Mouse (Mus musculus) cerebellum, adult 9-10 months (tissue): ENCODE results near the gene Apopt1.

Experiments
- DNase-seq: peaks from one replicate; pipeline ENCODE4 v3.0.0; 2022

Gene Apopt1

DNA sequence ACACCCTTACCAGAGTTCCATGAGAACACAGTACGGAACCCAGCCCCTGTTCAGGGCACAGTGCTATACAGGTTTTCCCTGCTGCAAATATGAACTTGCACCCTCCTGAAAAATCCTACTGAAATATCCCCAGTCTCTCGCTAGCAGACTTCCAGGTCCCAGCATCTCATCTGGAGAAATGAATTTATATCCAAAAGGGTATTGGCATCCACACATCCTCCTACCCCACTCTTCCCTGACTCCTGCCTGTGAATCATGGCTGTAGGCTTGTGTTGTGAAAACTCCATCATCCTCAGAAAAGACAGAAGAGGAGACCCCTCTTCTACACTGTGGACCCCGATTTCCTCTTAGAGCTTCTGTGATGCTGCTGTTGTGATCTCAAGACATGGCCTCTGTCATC is 37.7 kb downstream of the Apopt1 start:
- DNase-seq = no peak

DNA sequence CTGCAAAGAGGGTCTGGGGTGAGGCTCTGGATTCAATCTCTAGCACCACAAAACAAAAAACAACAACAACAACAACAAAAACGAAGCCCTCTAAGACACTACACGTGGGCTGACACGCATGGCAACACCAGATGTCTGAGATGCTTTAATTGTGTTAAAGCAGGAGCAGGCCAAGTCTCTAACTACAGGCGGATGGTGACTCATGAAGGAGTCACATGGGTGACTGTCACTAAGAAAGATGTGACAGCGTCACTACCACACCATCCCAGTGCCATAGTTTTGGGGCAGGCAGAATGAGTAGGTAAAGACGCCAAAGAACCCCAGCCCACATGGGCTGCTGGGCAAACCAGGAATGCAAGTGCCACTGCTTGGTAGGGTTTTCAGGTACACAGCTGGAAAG is 39.4 kb downstream of the Apopt1 start:
- DNase-seq = no peak

DNA sequence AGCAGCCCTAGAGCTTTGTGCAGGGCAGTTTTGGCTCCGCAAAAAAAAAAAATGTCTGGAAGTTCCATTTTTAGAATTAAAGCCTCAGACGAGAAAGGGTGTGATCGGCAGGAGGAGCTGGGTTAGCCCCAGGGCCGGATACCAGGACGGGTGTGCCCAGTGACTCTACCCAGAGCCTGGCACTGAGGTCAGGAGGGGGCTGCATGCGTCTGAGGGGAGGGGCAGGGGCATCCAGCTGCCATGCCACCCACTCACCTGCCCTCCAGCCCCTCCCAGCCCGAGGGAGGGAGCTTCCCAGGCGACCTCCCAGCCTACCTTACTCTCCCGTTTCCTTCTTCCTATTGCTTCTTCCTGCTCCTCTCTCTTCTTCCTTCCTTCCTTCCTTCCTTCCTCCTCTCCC is 40.3 kb downstream of the Apopt1 start:
- DNase-seq = no peak

DNA sequence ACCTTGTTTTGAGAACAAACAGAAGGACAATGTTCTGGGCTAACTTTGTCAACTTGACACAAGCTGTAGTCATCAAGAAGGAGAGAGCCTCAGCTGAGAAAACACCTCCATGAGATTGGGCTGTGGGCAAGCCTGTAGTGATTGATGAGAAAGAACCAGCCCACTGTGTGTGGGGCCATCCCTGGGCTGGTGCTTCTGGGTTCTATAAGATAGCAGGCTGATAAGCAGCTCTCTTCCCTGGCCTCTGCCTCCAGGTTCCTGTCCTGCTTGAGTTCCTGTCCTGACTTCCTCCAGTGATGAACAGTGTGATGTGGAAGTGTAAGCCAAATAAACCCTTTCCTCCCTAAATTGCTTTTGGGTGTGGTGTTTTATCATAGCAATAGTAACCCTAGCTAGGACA is 41.6 kb downstream of the Apopt1 start:
- no peak for DNase-seq

DNA sequence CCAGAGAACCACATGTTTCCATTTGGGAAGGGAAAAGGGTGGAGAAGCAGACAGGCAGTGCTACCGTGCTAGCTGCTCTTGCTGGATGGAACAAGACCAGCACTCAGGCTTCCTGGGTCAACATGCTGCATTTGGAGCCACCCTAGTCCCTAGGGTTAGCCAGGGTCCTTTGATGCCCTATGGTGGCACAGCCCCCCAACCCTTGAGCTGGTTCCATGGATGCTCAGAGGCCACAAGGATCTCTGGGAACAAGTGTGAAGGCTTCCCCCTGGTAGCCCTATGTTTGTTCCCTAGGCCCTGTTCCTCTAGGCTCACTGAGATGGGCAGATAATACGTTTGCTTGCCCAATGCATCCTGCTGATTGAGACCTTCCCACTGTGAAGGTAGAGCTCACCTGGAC is 42.2 kb downstream of the Apopt1 start:
- no peak for DNase-seq

DNA sequence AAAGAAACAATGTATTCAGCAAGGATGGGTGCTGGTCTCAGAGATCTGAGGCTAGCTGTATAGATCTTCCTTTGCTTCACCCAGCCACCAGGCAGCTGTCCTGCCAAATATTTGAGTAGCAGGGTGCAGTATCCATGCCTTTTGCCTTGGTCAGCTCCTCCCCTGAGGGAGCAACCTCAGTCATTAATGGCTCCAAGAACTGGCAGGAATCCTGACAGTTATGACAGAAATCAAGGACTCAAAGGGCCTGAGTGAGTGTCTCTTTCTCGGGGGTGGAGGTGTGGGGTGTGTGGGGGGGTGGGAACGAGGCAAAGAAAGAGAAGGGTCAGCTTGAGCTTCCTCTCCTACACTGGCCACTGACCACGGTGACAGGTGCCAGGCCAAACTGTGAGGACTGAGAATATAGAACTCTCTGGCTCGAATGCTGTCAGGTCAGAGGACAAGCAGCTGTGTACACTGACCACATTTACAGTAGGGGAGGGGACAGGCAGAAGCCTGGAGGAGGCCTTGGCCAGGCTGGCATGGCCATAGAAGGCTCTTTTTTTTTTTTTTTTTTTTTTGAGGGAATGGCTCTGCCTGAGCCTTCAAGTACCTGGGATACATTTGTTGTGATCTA is 43.1 kb downstream of the Apopt1 start:
- no peak for DNase-seq

DNA sequence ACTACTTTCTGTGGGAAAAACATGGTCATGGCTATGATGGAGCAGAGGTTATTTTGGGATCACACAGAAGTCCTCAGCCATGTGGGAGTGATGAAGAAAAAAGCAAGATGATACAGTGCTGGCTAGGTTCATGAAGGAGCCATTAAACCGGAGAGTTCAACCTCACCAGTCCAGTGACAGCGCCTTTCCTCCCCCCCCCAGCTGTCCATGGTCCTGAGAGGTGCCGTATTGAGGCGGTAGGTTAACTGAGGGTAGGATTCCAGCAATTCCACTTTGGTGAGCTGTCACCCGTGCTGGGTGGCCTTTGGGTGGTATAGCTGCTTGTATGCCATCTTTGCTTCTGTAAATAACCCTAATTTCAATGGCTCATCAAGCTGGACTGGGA is 43.6 kb downstream of the Apopt1 start:
- no peak for DNase-seq

DNA sequence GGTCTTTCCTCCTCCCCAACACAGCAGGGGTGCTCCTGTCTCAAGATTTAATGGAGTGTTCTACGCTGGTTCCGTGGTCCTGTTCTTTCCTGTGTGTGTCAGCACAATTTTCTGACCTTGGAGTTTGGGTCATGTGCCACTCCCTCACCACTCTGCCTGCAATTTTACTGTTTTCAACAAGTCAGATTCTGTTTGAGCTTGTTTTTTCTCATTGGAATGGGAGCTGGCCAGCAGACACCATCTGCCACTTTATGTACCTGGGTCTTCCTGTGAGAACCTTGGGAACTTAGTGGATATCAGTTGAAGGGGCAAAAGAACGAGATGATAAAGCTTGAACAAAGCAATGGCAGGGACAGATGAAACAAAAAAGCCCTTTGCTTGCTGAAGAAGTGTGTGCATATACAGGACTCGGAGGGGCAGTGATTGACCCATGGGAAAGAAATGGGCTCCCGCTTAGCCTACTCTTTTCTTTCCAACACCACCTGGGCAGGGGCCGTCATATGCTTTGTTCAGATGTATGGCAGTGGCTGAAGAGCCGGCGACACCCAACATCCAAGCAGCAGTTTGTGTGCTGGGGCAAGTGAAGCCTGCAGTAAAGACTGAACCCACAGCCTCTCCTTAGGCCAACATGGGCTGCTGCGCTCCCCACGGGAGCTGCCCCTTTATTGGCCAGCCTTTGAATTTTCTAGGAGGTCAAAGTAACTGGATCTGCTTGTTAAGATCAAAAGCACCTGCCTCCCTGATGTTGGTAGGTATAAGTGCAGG is 44.7 kb downstream of the Apopt1 start:
- DNase-seq = peak; percentile 59

DNA sequence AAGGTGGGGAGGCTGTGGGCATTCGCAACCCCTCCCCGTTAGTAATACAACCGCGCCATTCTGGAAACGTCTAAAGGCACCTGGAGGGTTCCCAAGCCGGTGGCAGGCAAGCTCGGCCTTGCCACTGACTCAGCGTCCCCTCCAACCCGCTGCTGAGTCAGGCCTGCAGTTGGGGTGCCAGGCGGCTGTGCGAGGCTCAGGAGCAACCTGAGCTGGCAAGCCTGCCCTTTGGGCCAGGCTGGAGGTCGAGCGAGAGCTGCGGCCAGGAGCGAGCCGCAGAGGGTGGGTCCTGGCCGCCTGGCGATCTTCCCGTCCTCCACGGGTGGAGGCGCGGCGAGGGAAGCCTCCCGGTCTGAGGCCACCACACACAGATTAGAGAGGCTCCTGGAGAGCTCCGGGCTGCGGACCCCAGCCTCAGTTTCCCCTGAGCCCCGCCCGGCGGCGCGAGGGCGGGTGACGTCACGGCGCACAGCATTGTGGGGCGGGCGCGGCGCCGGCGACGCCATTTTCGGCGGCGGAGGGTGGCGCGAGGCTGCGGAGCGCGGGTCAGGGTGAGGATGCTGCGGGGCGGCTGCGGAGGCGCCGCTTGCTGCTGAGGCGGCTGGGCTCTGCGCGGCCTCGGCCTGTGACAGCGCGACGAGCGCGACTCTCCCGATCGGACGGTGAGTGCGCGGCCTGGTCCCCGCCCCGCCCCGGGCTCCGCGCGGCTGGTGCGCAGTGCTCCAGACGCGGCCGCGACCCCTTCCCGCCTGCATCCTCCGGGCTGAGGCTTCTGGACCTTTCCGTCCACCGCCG is 45.5 kb downstream of the Apopt1 start, which contains the start of gene Klc1:
Klc1 (plus strand) TSS at position 469 of the 795 bp plus-strand sequence.
- DNase-seq = peak; percentile 84

DNA sequence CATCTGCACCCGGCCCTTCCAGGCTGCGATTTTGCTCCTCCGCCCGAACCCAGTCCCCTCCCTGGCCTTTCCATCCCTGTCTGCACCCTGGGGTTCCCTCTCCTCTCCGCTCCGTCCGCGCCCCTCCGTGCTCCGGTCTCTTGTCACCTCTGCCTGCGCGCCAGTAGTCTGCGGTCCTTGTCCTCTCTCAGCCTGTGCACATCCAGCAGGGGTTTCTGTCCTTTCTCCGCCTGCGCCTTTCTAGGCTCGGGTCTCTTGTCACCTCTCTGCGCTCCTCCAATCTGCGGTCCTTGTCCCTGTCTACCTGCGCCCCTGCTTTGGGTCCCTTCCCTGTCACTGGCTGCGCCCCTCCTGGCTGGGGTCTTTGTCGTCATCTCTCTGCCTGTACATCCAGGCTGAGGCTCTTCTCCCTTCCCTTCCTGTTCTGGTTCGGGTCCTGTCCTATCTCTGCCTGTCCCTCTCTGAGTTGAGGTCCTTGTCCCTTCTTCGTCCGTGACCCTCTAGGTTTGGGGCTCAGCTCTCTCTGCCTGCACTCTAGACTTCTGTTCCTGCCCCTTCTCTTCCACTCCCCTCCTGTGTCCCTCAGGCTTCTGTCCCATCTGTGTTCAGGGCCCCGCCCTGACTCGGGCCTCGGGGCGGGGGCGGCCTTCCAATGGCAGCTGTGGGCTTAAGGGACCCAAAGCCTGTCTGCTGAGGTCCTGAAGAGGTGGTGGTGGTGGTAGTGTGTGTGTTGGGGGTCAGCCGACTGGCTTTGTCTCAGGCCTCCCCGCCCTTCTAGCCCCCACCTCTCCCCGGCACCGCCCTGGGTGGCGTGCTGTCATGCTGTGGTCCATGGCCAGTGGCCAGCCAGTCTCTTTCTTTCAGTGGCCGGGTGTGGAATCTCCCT is 46.4 kb downstream of the Apopt1 start:
- peak; percentile 81 for DNase-seq

DNA sequence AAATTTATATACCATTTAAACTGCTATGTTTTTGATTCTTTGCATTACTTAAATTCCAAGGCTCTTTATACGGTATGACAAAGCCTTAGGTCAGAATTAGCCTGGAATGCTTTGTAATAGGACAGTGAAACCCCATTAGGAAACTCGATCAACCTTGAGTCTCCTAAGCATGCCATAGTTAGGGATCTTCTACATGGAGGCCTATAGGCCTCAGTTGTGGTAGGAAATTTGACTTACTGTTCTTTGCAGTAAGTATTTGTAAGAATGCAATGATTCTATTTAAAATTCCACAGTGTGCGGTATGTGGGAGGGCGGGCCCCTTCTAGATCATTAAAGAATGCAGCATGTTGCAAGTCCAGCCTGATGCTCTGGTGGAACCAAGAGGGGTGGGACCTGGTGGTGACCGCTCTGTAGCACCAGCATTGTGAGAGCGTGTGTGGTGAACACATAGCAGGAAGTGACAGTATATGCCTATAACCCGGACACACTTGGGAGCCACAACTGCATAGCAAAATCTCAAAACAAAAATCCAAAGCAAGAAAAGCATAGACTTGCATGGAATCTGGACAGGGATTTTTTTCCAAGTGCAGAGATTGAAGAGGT is 47.3 kb downstream of the Apopt1 start:
- no peak for DNase-seq

DNA sequence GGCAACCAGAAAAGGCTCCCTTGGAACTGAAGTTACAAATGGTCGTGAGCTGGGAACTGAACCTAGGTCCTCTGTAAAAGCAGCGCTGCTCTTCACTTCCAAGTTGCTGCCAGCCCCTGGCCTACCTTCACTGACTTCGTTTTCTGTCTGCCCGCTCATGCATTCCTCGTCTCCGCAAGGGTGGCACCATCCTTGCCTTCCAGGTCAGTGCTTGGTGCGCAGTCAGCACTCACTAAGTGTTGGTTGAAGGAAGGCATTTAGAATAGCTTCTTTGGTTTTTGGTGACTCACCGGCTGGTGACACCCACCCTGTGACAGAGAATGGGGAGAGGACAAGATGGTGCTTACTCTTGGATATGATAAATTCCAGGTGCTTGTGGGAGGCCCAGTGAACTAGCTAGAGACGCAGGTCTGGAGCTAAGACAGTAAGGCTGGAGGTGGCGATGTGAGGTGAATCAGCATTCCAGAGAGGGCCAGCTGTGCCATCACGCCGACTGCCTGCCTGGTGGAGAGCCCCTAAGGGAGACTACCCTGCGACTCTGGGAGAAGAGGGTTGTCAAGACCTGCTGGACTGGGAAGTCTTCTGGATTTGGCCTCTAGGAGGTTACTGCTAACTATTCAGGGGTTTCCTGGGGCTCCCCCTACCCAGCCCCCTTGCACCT is 49.7 kb downstream of the Apopt1 start:
- no peak for DNase-seq

DNA sequence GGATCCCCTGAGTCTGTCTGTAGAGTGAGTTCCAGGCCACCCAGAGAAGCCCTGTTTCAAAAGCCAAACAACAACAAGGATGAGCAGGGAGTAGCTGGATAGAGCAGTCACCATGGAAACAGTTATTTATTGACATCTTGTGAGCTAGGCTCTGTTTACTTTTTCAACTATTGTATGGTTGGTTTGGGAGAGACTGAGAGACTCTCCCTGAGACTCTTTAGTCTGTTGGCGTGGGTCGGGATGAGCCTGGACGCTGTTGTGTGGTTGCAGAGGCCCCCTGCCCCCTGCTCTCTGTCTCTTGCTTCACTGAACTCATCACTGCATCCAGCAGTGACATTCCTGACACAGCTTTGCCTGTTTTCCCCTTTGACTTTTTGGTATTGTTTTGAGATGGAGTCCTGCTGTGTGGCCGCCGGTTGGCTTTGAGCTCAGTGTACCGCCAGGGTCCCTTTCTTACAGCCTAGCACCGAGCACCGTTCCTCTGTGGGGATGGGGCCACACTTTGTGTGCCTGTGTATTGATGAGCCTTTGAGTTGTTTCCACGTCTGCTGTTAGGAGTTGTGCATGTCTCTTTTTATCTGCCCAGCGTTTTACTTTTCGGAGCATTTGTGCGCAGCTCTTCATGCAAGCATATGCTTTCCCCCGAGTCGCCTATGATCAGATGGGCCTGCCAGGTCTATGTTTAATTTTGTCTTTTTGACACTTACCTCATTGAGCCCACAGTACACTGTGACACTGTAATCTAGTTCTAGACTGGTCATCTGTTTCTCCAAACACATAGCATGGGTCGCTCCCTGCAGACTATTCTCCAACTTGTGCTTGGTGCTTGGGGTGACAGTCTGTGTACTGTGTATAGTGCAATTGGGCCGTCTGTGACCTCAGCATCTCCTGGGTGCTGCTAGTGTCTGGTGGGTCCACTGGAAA is 53.5 kb downstream of the Apopt1 start:
- peak; percentile 74 for DNase-seq

DNA sequence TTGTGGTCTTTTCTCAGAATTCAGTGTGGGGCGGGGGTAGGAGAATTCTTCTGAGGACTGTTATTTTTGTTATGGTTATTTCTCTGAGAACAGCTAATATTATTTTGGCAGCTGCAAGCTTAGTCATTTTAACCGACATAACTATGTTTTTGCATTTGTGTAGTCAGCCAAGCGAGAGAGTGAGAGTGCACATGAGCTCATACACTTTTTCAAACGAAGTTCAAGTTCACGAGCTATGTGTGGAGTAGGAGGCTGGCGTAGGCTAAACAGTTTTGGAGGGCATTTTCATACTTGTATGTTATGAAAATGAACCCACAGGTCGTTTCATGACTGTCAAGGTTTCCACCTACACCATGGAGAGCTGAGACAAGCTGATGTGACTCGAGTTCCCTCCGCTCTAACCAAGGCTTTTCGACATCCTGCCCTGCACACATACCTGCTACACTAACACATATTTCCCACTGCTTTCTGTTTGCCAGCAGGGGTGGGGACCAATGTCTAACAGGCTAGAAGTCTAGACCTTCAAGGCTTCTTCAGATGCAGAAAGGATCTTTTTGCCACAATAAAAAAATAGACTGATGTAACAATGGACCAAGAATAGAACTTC is 55.4 kb downstream of the Apopt1 start:
- no peak for DNase-seq

DNA sequence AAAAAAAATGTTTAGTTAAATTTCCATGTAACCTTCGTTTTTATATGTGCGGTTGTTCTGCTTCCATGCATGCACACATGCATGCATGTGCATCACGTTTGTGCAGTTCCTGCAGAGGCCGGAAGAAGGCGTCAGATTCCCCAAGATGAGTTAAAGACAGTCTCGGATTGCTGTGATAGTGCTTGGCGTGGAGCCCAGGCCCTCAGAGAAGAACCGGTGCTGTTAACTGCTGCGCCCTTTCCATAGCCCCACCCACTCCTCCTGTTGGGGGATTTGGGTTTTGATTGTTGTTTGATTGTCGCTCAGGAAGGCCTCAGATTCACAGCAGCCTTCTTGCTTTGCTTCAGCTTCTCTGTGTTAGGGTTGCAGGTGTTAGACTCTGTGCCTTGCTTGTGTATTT is 56.2 kb downstream of the Apopt1 start:
- peak; percentile 59 for DNase-seq

DNA sequence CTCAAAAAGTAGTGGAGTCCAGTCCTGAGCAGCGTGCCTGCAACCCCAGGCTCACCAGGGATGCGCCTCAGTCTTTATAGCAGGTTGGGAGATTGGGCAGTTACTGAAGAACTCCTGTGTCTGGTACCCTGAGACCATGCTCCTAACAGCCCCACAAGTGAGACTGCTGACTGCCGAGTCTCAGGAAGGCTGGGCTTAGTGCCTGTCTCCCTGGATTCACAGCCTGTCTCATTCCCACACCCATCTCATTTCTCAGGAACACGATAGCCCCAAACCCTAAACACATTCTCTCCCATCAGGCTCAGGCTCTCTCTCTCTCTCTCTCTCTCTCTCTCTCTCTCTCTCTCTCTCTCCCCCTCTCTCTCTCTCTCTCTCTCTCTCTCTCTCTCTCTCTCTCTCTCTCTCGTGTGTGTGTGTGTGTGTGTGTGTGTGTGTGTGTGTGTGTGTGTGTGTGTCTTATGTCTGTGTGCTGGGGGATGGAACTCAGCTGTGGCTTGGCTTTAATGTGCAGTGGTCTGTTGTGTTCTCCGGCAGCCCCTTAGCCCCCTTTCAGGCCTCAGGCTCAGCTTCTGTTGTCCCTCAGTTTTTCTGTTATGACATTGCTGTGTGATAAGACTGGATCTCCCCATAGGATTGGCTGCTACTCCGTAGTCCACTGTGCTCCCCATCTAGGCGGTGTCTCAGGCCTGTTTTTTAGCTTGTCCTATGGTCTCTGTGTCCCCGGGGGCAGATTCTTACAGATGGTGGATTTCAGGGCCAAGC is 56.9 kb downstream of the Apopt1 start:
- DNase-seq = no peak

DNA sequence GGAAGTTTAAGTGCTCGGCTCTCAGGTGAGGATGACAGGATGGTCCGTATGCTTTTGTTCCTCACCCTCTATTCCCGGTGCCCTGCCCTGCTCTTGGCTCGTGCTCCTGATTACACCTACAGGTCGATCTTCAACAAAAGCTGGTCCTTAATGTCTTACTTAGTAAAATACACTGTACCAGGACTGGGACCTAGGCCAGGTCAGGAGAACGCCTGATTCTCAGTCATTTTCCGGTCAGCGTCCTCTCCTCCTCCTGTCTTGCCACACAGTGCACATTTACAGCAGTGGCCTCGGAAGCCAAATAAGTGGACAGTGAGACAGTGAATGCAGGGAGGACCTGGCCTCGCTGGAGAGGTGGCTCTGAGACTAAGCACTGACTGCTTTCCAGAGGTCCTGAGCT is 57.6 kb downstream of the Apopt1 start:
- peak; percentile 45 for DNase-seq

DNA sequence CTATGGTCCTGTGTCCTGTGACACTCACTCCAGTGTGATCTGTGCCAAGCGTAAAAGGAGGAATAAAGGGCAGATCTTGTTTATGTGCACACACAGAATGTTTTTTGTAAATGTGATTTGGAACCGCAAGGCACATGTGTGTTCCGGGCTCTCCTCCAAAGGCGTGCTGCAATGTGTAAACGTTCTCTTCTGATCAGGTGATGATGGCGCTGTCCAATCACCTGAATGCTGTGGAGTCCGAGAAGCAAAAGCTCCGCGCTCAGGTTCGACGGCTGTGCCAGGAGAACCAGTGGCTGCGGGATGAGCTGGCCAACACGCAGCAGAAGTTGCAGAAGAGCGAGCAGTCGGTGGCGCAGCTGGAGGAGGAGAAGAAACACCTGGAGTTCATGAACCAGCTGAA is 61.1 kb downstream of the Apopt1 start:
- no peak for DNase-seq

DNA sequence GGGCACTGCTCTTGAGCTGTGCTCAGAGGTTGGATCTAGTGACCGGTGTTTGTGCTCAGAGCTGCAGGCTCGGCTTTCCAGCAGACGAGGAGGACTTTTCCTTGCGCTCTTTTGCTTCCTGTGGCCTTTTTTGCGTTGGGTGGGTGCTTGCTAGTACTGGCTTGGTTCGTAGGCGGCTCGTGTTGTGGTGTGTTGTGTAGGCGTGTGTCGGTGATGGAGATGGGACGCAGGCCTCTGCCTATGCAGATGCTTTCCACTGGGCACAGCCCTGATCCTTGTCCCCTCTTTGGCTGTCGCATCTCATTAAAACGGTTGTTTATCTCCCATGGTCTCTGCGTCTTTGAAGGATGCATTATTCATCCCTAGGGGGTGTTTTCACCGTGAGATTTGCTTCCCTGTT is 61.8 kb downstream of the Apopt1 start:
- DNase-seq = no peak

DNA sequence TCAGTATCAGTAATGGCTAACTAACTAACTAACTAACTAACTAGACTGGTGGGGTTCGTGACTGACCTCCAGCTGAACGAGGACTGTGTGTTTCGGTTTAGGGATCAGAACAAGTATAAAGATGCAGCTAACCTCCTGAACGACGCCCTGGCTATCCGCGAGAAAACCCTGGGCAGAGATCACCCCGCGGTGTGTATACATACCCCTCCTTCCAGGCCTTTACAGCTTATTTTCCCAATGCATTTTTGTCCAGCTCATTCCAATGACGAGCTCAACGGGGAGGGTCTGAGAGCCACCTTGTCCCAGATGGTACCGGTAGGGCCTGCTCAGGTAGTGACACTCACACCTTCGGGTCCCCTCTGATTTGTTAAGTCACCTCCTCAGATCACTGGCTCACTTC is 64.9 kb downstream of the Apopt1 start:
- no peak for DNase-seq
